Mouse (Mus musculus): ENCODE measurements around the gene Cops3.

DNA sequence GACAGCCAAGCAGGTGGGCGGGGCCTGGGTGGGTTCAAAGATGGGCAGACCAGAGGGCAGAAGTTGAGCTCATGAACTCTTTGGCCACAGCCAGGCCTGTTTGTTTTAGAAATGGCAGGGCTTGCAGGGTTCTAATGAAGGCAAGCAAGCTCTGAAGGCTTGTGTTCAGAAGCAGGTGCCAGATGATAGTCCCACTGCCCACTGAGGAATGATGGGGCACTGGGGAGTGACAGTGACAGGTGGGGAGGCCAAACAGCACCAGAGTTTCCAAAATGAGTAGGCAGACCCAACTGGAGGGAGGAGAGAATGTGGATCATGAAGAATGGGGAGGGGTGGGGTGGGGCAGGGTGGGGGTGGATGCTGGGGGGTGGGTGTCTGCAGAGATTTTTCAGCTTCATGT, 34.4 kb downstream of the Cops3 start:
- TF ChIP-seq CTCF (IDR thresholded peaks at IDR 0.05; ENCODE audit: control insufficient read depth, insufficient read depth, low read length) (no peak), POLR2A (IDR thresholded peaks at IDR 0.05; ENCODE audit: borderline replicate concordance, control insufficient read depth, low read depth, low read length) (no peak)

Data from bone marrow, adult 2 months (tissue).